Mouse (Mus musculus) embryonic facial prominence, embryonic 13.5 days (tissue): ENCODE results near the gene Sap30bp. TPM values are rescaled to one million over a fixed set of nuclear protein-coding genes. Genes with fewer than 3 reads are reported as not detected.
A peak's percentile ranks its signal among the peaks of the same experiment; 100 is the strongest.

Source experiments
- ATAC-seq: fragments of 200-750 bp; cut with Nextera tagmentation; 2 replicates; pipeline ENCODE4 v1.8.0; 2017; ENCODE audit warnings: low read depth; ENCODE audit not compliant: insufficient number of reproducible peaks, insufficient read depth, low FRiP score, low TSS enrichment
- H3K27ac ChIP-seq: fragments of 300-500 bp; sonication (generic); 2 replicates; pipeline ENCODE4 v1.5.1; 2015; ENCODE audit warnings: moderate library complexity, mild to moderate bottlenecking, inconsistent platforms
- H3K27me3 ChIP-seq: fragments of 300-500 bp; sonication (generic); 2 replicates; pipeline ENCODE4 v1.6.1; 2015; ENCODE audit warnings: mild to moderate bottlenecking, inconsistent platforms
- H3K36me3 ChIP-seq: fragments of 300-500 bp; sonication (generic); 2 replicates; pipeline ENCODE4 v1.6.1; 2015; ENCODE audit warnings: mild to moderate bottlenecking, inconsistent platforms
- H3K4me1 ChIP-seq: fragments of 300-500 bp; sonication (generic); 2 replicates; pipeline ENCODE4 v1.6.1; 2015; ENCODE audit warnings: inconsistent platforms
- H3K4me2 ChIP-seq: fragments of 300-500 bp; sonication (generic); 2 replicates; pipeline ENCODE4 v1.6.1; 2015; ENCODE audit warnings: moderate library complexity, mild to moderate bottlenecking, inconsistent platforms
- H3K4me3 ChIP-seq: fragments of 300-500 bp; sonication (generic); 2 replicates; pipeline ENCODE4 v1.5.1; 2015; ENCODE audit warnings: mild to moderate bottlenecking, inconsistent platforms
- H3K9ac ChIP-seq: fragments of 300-500 bp; sonication (generic); 2 replicates; pipeline ENCODE4 v1.6.1; 2015; ENCODE audit warnings: mild to moderate bottlenecking, inconsistent platforms
- H3K9me3 ChIP-seq: fragments of 300-500 bp; sonication (generic); 2 replicates; pipeline ENCODE4 v1.6.1; 2016; ENCODE audit warnings: inconsistent platforms
- WGBS: fragments of 180-500 bp; shearing (Covaris S2); methylation state at CpG from one replicate; pipeline ENCODE4 v1.1.7; 2015; ENCODE audit warnings: mixed read lengths; 5-methylcytosine and 5-hydroxymethylcytosine counted together
- polyA plus RNA-seq: library from polyadenylated mRNA; unstranded; fragments of >200 nt; fragmentation: Nextera tagmentation; extraction: Ambion mirVana; gene quantifications from 2 replicates; pipeline ENCODE4 v1.2.1, GENCODE M21; 2015

Sap30bp gene
- polyA plus RNA-seq, 1 experiment from 2014 or later: 53.9 TPM

GRCm38 (mm10) chr11:116004840-116005700 lies 72.0 kb downstream of the Sap30bp start:
- ATAC-seq: peak; percentile 78
- peak overlapping the region; percentile 74 for H3K9ac ChIP-seq
- H3K4me3 ChIP-seq: peak overlapping the region; percentile 38
- peak overlapping the region; percentile 70 for H3K4me2 ChIP-seq
- no peaks in the 10 kb centered on the region for H3K9me3 ChIP-seq
- H3K27ac ChIP-seq: peak overlapping the region; percentile 82
- H3K4me1 ChIP-seq: peaks cover 29% of the 10 kb centered on the region
- H3K27me3 ChIP-seq: peaks cover 4% of the 10 kb centered on the region; the same call in 1 of the 2 replicates
- H3K36me3 ChIP-seq: peaks cover 40% of the 10 kb centered on the region
- WGBS: 4% methylated on average over 54 of the region's 54 CpGs

- Histone ChIP-seq H3K4me1 (peaks cover 24% of the 10 kb centered on the region), H3K27me3 (no peaks in the 10 kb centered on the region; the same call in 1 of the 2 replicates), H3K9ac (peak overlapping the region; percentile 74), H3K36me3 (peaks cover 45% of the 10 kb centered on the region), H3K4me2 (peak overlapping the region; percentile 70), H3K27ac (peak overlapping the region; percentile 82), H3K4me3 (peak overlapping the region; percentile 38), H3K9me3 (no peaks in the 10 kb centered on the region)
- no peak; the same call in 1 of the 2 replicates for ATAC-seq
- WGBS: 61% methylated on average over 9 of the region's 9 CpGs
Observed at GRCm38 (mm10) chr11:116005701-116006419, 72.8 kb downstream of the Sap30bp start.

- Histone ChIP-seq H3K27ac (no peak overlapping the region), H3K4me2 (no peak overlapping the region), H3K9me3 (no peaks in the 10 kb centered on the region), H3K4me1 (peaks cover 36% of the 10 kb centered on the region), H3K9ac (no peak overlapping the region), H3K4me3 (no peak overlapping the region), H3K36me3 (peaks cover 45% of the 10 kb centered on the region), H3K27me3 (no peaks in the 10 kb centered on the region; the same call in 1 of the 2 replicates)
- WGBS: 87% methylated on average over 28 of the region's 28 CpGs
- ATAC-seq: no peak
Observed at GRCm38 (mm10) chr11:116007095-116007850, 74.2 kb downstream of the Sap30bp start.

- Histone ChIP-seq H3K36me3 (peaks cover 44% of the 10 kb centered on the region), H3K27ac (no peak overlapping the region), H3K4me1 (peaks cover 42% of the 10 kb centered on the region), H3K9ac (no peak overlapping the region), H3K4me2 (no peak overlapping the region), H3K4me3 (no peak overlapping the region), H3K9me3 (no peaks in the 10 kb centered on the region), H3K27me3 (no peaks in the 10 kb centered on the region; the same call in 1 of the 2 replicates)
- no peak for ATAC-seq
- WGBS: 84% methylated on average over 11 of the region's 11 CpGs
Observed at GRCm38 (mm10) chr11:116008411-116008810, 75.3 kb downstream of the Sap30bp start.

- WGBS: 90% methylated on average over 13 of the region's 13 CpGs
- Histone ChIP-seq H3K36me3 (peaks cover 42% of the 10 kb centered on the region), H3K27ac (no peak overlapping the region), H3K4me2 (no peak overlapping the region), H3K9ac (no peak overlapping the region), H3K4me1 (peaks cover 42% of the 10 kb centered on the region), H3K4me3 (no peak overlapping the region), H3K27me3 (no peaks in the 10 kb centered on the region; the same call in 1 of the 2 replicates), H3K9me3 (no peaks in the 10 kb centered on the region)
- no peak for ATAC-seq
Observed at GRCm38 (mm10) chr11:116008832-116009375, 75.8 kb downstream of the Sap30bp start.

- WGBS: 92% methylated on average over 11 of the region's 11 CpGs
- peaks cover 42% of the 10 kb centered on the region for H3K36me3 ChIP-seq
Observed at GRCm38 (mm10) chr11:116009661-116010060, 76.6 kb downstream of the Sap30bp start.

GRCm38 (mm10) chr11:116010146-116010545 lies 77.1 kb downstream of the Sap30bp start:
- Histone ChIP-seq H3K27ac (no peak overlapping the region), H3K9ac (no peak overlapping the region), H3K27me3 (no peaks in the 10 kb centered on the region; the same call in 1 of the 2 replicates), H3K4me2 (no peak overlapping the region), H3K36me3 (peaks cover 42% of the 10 kb centered on the region), H3K4me1 (peaks cover 34% of the 10 kb centered on the region), H3K9me3 (no peaks in the 10 kb centered on the region), H3K4me3 (no peak overlapping the region)
- ATAC-seq: no peak
- WGBS: 91% methylated on average over 8 of the region's 8 CpGs

More at GRCm38 (mm10) chr11:116009661-116010060, 76.6 kb downstream of the Sap30bp start:
- H3K27ac ChIP-seq: no peak overlapping the region
- H3K27me3 ChIP-seq: no peaks in the 10 kb centered on the region; the same call in 1 of the 2 replicates
- H3K4me1 ChIP-seq: peaks cover 39% of the 10 kb centered on the region
- H3K9me3 ChIP-seq: no peaks in the 10 kb centered on the region
- no peak overlapping the region for H3K9ac ChIP-seq
- no peak overlapping the region for H3K4me2 ChIP-seq
- ATAC-seq: no peak
- H3K4me3 ChIP-seq: no peak overlapping the region

- Histone ChIP-seq H3K4me3 (no peak overlapping the region), H3K4me1 (peaks cover 26% of the 10 kb centered on the region), H3K27ac (no peak overlapping the region), H3K36me3 (peaks cover 42% of the 10 kb centered on the region), H3K27me3 (no peaks in the 10 kb centered on the region), H3K4me2 (peak overlapping the region; percentile 70; the same call in 1 of the 2 replicates), H3K9ac (peak overlapping the region; percentile 88; the same call in 1 of the 2 replicates), H3K9me3 (no peaks in the 10 kb centered on the region)
- no peak for ATAC-seq
- WGBS: 83% methylated on average over 5 of the region's 5 CpGs
Observed at GRCm38 (mm10) chr11:116010948-116011347, 77.9 kb downstream of the Sap30bp start.

GRCm38 (mm10) chr11:116011529-116012261 lies 78.6 kb downstream of the Sap30bp start:
- Histone ChIP-seq H3K4me2 (peak overlapping the region; percentile 70), H3K9me3 (no peaks in the 10 kb centered on the region), H3K27me3 (no peaks in the 10 kb centered on the region), H3K27ac (peak overlapping the region; percentile 96), H3K9ac (peak overlapping the region; percentile 88), H3K4me3 (peak overlapping the region; percentile 74), H3K4me1 (peaks cover 20% of the 10 kb centered on the region), H3K36me3 (peaks cover 39% of the 10 kb centered on the region)
- ATAC-seq: no peak
- WGBS: 11% methylated on average over 14 of the region's 14 CpGs

GRCm38 (mm10) chr11:116012262-116012947 lies 79.3 kb downstream of the Sap30bp start, which contains the start of gene Galk1:
Gene Galk1 (minus strand): TSS chr11:116012719.
- H3K4me3 ChIP-seq: peak within 1 kb of the TSS; percentile 74
- H3K36me3 ChIP-seq: peaks cover 32% of the 10 kb centered on the region
- under 1% methylated on average over 55 of the region's 55 CpGs for WGBS
- no peaks in the 10 kb centered on the region for H3K27me3 ChIP-seq
- H3K9ac ChIP-seq: peak within 1 kb of the TSS; percentile 88
- no peaks in the 10 kb centered on the region for H3K9me3 ChIP-seq
- peak within 1 kb of the TSS; percentile 70 for H3K4me2 ChIP-seq
- ATAC-seq: peak; percentile 89
- H3K27ac ChIP-seq: peak within 1 kb of the TSS; percentile 96
- peaks cover 20% of the 10 kb centered on the region for H3K4me1 ChIP-seq
